Mouse (Mus musculus) CH12.LX (cell line): Measurements from ENCODE around the gene Yif1a.

Experiments
- E2F4 ChIP-seq: IDR thresholded peaks from 2 replicates; pipeline ENCODE4 v1.6.1; 2011; ENCODE audit warnings: low read depth, low read length, improper control_type of control experiment; ENCODE audit not compliant: insufficient replicate concordance
- MEF2A ChIP-seq: IDR thresholded peaks from 2 replicates; pipeline ENCODE4 v1.6.1; 2014; ENCODE audit warnings: low read depth, mild to moderate bottlenecking, inconsistent platforms, low read length, improper control_type of control experiment, borderline replicate concordance
- POLR2A ChIP-seq: IDR thresholded peaks from 2 replicates; pipeline ENCODE4 v1.6.1; 2011; ENCODE audit warnings: low read depth, mild to moderate bottlenecking, improper control_type of control experiment, low read length
- POLR2AphosphoS2 ChIP-seq: IDR thresholded peaks from 2 replicates; pipeline ENCODE4 v1.6.1; 2011; ENCODE audit warnings: low read depth, low read length, improper control_type of control experiment
- RCOR1 ChIP-seq: conservative IDR thresholded peaks from 2 replicates; pipeline ENCODE4 v1.6.1; 2012; ENCODE audit warnings: low read depth, mild to moderate bottlenecking, inconsistent platforms, low read length, improper control_type of control experiment
- ZC3H11A ChIP-seq: IDR thresholded peaks from 2 replicates; pipeline ENCODE4 v1.6.1; 2012; ENCODE audit warnings: low read depth, mild to moderate bottlenecking, inconsistent platforms, low read length, improper control_type of control experiment
- ZKSCAN1 ChIP-seq: IDR thresholded peaks from 2 replicates; pipeline ENCODE4 v1.6.1; 2012; ENCODE audit warnings: low read depth, inconsistent platforms, low read length, improper control_type of control experiment, borderline replicate concordance
- ZNF384 ChIP-seq: IDR thresholded peaks from 2 replicates; pipeline ENCODE4 v1.6.1; 2012; ENCODE audit warnings: low read depth, low read length, improper control_type of control experiment, inconsistent platforms

DNA sequence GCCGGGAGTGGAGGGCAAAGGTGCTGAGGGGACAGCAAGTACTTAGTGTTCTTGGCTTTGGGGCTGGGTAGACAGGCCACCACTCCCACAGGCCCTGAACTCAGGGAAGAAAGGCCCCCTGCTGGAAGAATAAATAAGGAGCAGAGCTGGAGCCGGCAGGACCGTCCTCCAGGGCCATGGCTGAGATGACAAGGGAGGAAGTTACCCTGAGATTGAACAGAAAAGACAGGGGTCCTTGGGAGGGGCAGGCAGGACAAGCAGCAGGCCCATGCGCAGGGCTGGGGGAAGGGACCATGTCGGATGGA lies 19.9 kb downstream of the Yif1a start:
- TF ChIP-seq MEF2A, result no peak
- no peak for TF ChIP-seq ZC3H11A
- TF ChIP-seq POLR2A, result no peak
- no peak for TF ChIP-seq ZNF384
- no peak for TF ChIP-seq RCOR1
- TF ChIP-seq POLR2AphosphoS2, result no peak
- TF ChIP-seq E2F4, result no peak
- no peak for TF ChIP-seq ZKSCAN1
